Mouse (Mus musculus) adrenal gland, adult 8-10 months (tissue): ENCODE measurements around the gene Crtc3. TPM values are rescaled to one million over a fixed set of nuclear protein-coding genes. Genes with fewer than 3 reads are reported as not detected.

Experiments
- DNase-seq: peaks from one replicate; pipeline ENCODE4 v3.0.0; 2022
- total RNA-seq, 4 experiments: library from RNA; stranded (reverse); gene quantifications; 2 replicates each; pipeline ENCODE4 v1.2.4; 2022

Gene Crtc3
- 10 to 100 TPM; 27.2 to 44.9 (median 35.5) TPM for total RNA-seq

- peak; percentile 52 for DNase-seq
Observed at GRCm38 (mm10) chr7:80688556-80689220, at the start of gene Crtc3. Crtc3 (minus strand) TSS chr7:80688877.

GRCm38 (mm10) chr7:80736199-80736598 lies 47.5 kb upstream of the Crtc3 start:
- no peak for DNase-seq

- no peak for DNase-seq
Observed at GRCm38 (mm10) chr7:80732986-80733385, 44.3 kb upstream of the Crtc3 start.

GRCm38 (mm10) chr7:80729662-80730061 lies 41.0 kb upstream of the Crtc3 start:
- no peak for DNase-seq

- DNase-seq: no peak
Observed at GRCm38 (mm10) chr7:80721041-80721440, 32.4 kb upstream of the Crtc3 start.

GRCm38 (mm10) chr7:80719582-80719981 lies 30.9 kb upstream of the Crtc3 start:
- DNase-seq: no peak

GRCm38 (mm10) chr7:80719038-80719437 lies 30.4 kb upstream of the Crtc3 start:
- no peak for DNase-seq

- DNase-seq: no peak
Observed at GRCm38 (mm10) chr7:80718471-80718870, 29.8 kb upstream of the Crtc3 start.

GRCm38 (mm10) chr7:80716758-80717157 lies 28.1 kb upstream of the Crtc3 start:
- no peak for DNase-seq

GRCm38 (mm10) chr7:80715306-80715705 lies 26.6 kb upstream of the Crtc3 start:
- no peak for DNase-seq

GRCm38 (mm10) chr7:80711496-80711895 lies 22.8 kb upstream of the Crtc3 start:
- DNase-seq: no peak

- no peak for DNase-seq
Observed at GRCm38 (mm10) chr7:80710333-80710732, 21.7 kb upstream of the Crtc3 start.

- DNase-seq: no peak
Observed at GRCm38 (mm10) chr7:80704066-80704465, 15.4 kb upstream of the Crtc3 start.

- DNase-seq: no peak
Observed at GRCm38 (mm10) chr7:80702510-80702909, 13.8 kb upstream of the Crtc3 start.

- DNase-seq: no peak
Observed at GRCm38 (mm10) chr7:80699709-80700108, 11.0 kb upstream of the Crtc3 start.

GRCm38 (mm10) chr7:80698940-80699339 lies 10.3 kb upstream of the Crtc3 start:
- DNase-seq: no peak

GRCm38 (mm10) chr7:80697859-80698258 lies 9.2 kb upstream of the Crtc3 start:
- no peak for DNase-seq

GRCm38 (mm10) chr7:80696903-80697302 lies 8.2 kb upstream of the Crtc3 start:
- DNase-seq: no peak

- no peak for DNase-seq
Observed at GRCm38 (mm10) chr7:80696334-80696733, 7.7 kb upstream of the Crtc3 start.

GRCm38 (mm10) chr7:80692472-80692871 lies 3.8 kb upstream of the Crtc3 start:
- DNase-seq: no peak

GRCm38 (mm10) chr7:80691131-80691530 lies 2.5 kb upstream of the Crtc3 start:
- no peak for DNase-seq

- DNase-seq: peak; percentile 66
Observed at GRCm38 (mm10) chr7:80689221-80689591, 529 bp upstream of the Crtc3 start.

- peak; percentile 50 for DNase-seq
Observed at GRCm38 (mm10) chr7:80687721-80688555, 739 bp downstream of the Crtc3 start.

- no peak for DNase-seq
Observed at GRCm38 (mm10) chr7:80685639-80686038, 3.0 kb downstream of the Crtc3 start.
